Mouse (Mus musculus) spleen, embryonic (tissue): ENCODE results near the gene Tacc2.

Experiments used
- CTCF ChIA-PET: fragments of 350-600 bp; sonication (Branson Sonifier 250); formaldehyde crosslinking; loops from one replicate; lab custom pipeline; 2022; lab: Charles Lee

Gene Tacc2

GRCm38 (mm10) chr7:130716989-130717388 is 139.8 kb downstream of the Tacc2 start:
- CTCF ChIA-PET = no interaction called here

GRCm38 (mm10) chr7:130719931-130720598 is 142.8 kb downstream of the Tacc2 start:
- CTCF ChIA-PET = no interaction called here

DNA sequence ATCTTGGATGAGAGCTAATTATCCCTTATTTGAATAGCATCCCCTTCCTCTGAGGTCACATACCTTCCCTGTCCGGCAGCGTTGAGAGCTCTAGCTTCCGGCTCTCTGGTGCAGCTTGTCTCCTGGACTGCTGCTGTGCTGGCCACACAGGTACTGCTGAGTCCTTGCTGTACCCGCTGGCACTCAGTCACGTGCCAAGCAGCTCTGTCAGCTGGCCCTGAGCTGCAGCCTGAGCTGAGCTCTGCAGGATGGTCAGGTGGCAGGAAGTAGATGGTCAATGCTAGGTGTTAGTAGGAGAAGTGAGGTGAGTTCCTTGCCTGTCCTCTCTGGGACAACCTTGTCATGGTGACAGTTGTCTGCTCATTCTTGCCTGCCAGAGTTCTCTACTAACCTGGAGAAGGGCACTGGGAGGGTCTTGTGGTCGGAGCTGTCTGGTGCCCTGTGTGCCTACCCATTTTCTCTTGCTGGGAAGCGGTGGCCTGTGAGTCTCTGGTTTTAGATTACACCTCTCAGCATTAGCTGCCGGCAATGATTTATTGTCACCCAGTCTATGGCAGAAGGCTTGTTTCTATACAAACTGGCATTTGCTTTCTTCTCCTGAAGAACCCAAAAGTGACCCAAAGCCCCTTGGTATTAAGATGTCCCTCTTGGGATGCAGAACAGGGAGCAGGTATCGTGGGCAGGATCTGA is 143.6 kb downstream of the Tacc2 start:
- CTCF ChIA-PET = no interaction called here

- CTCF ChIA-PET = no interaction called here
These were observed 148.9 kb downstream of the Tacc2 start for GRCm38 (mm10) chr7:130726185-130726584.

- CTCF ChIA-PET = no interaction called here
These were observed 149.6 kb downstream of the Tacc2 start for GRCm38 (mm10) chr7:130726724-130727422.

- CTCF ChIA-PET = no interaction called here
These were observed 150.3 kb downstream of the Tacc2 start for GRCm38 (mm10) chr7:130727560-130727959.

- CTCF ChIA-PET = no interaction called here
These were observed 154.6 kb downstream of the Tacc2 start for GRCm38 (mm10) chr7:130731792-130732191.

DNA sequence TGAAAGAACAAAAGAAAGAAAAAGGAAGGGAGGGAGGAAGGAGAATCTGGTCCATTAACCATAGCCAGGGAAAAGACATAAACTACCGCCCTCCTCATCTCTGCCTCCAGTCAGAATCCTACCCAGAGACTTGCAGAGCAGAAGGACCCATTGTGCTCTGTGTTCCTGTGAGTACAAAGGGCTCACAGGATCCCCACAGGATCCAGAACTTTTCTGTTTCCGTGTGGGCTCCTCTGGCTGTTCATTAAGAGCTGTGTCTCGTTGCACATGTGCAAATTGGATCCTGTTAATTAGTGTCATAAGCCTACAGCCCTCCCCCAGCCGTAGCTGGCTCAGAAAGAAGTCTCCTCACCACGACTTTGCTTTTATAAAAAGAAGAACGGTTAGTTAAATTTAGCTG is 155.7 kb downstream of the Tacc2 start:
- CTCF ChIA-PET = no interaction called here

DNA sequence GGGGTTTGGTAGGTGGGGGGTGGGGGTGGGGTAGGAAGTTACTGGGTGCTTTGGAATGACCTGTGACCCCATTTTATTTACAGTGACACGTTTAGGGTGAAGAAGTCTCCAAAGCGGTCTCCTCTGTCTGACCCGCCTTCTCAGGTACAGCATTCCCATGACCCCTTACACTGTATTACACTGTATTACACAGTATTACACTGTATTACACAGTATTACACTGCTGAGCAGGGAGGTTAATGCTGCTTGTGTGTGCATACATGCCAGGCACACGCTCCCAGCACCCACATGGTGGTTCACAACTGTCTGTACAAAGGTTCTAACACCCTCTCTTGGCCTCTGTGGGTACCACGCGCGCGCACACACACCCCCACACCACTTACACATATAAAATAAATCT is 156.2 kb downstream of the Tacc2 start:
- CTCF ChIA-PET = no interaction called here

- CTCF ChIA-PET = no interaction called here
These were observed 157.1 kb downstream of the Tacc2 start for GRCm38 (mm10) chr7:130734195-130734787.

DNA sequence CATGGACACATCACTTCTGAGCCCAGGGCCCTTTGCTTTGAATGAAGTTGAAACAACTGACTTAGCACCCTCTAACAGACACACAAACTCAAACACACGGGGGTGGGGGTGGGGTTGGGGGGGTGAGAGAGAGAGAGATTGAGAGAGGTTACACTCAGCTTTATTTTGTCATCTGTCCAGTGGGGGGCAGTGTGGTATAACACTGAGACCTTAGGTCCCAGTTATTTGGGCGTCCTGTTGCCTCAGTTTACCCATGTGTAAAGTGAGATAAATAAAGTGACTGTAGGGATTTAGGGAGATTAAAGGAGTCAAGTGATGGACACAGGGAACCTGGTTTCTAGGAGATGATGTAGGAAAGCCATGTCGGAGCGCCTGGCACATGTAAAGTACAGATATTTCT is 163.9 kb downstream of the Tacc2 start:
- CTCF ChIA-PET = no interaction called here

GRCm38 (mm10) chr7:130743239-130744025 is 166.2 kb downstream of the Tacc2 start:
- CTCF ChIA-PET = no interaction called here

DNA sequence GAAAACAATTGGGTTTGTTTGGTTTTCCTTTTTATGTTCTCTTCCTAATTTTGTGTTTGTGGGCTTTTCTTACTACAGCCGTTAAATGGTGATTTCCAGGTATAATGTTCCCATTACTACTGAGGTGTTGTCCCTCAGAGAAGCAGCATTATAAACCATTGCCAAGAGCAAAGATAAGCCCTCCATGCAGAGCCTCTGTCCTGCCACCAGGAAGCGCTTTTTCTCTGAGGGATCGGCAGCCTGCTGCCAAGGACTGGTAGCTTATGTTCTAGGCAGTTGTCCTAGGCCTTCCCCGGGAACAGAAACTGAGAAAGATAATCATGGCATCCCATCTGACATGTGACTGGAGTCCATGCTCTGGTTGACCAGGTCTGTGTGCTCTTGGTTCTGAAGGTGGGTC is 171.9 kb downstream of the Tacc2 start:
- CTCF ChIA-PET = no interaction called here

GRCm38 (mm10) chr7:130750752-130751490 is 173.7 kb downstream of the Tacc2 start:
- CTCF ChIA-PET = no interaction called here

GRCm38 (mm10) chr7:130751678-130752077 is 174.4 kb downstream of the Tacc2 start:
- CTCF ChIA-PET = no interaction called here

DNA sequence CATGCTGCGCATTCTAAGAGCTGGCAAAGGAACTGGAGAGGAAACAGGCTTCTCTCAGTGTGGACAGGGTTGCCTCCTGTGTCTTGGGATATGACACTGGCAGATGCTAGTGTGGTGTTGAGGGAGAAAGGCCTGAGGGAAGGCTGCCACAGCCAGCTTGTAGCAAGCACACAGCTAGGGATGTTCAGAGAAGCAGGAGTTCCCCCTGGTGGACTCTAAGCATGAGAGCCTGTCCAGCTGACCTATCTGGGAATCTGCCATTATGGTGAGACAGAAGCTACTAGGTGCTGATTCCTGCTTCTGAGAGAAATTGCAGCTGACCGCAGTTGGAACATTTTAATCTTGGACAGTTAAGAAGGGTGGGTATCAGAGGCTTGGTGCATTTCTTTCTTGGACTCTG is 177.6 kb downstream of the Tacc2 start:
- CTCF ChIA-PET = interaction anchor here (0.5 kb wide), 1 partner anchor 150 kb away, joined by 13 read pairs; no protein-coding TSS in a partner anchor

GRCm38 (mm10) chr7:130756343-130756835 is 179.2 kb downstream of the Tacc2 start:
- CTCF ChIA-PET = no interaction called here

DNA sequence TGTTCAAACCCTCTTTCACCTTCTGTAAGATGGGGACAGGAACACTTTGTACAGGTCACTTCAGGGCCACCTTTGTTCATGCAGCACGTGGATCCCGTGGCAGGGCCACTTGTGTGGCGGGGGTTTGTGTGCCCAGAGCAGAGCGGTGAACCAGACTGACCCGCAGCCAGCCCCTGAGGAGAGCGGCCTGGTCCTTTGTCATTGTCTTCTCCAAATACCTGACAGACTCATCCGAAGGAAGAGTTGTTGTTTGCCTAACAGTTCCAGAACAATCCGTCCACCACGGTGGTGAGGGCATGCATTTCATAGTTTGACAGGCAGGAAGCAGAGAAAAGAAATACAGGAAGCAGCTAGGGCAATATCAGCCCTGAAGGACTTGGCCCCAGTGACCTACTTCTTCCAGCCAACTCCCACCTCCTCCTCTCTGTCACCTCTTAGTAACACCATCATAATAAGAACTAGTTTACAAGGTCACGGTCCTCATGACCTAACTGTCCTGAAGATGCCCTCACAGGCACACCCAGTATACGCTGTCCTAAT is 180.2 kb downstream of the Tacc2 start:
- CTCF ChIA-PET = no interaction called here

- CTCF ChIA-PET = interaction anchor here (0.6 to 1.1 kb wide), 3 partner anchors 72 to 169 kb away, joined by 3 to 8 read pairs (median 3); no protein-coding TSS in a partner anchor
These were observed 185.0 kb downstream of the Tacc2 start for GRCm38 (mm10) chr7:130762071-130762897.
